Mouse (Mus musculus): ENCODE data around the gene Fcnb. TPM values are rescaled to one million over a fixed set of nuclear protein-coding genes. Genes with fewer than 3 reads are reported as not detected.

The Fcnb gene
- not detected for total RNA-seq (2021)
- long read RNA-seq, experiment 1: 0 reads
- long read RNA-seq, experiment 2: 0 reads

- intact Hi-C loops (cut with DNase I): no loop called here
- DNase-seq: no peak
Observed at GRCm38 (mm10) chr2:28084768-28085167, at the start of gene Fcnb. Fcnb (minus strand) TSS chr2:28084885.

GRCm38 (mm10) chr2:28133833-28134232 lies 49.1 kb upstream of the Fcnb start:
- intact Hi-C loops (cut with DNase I): no loop called here
- DNase-seq: no peak

DNA sequence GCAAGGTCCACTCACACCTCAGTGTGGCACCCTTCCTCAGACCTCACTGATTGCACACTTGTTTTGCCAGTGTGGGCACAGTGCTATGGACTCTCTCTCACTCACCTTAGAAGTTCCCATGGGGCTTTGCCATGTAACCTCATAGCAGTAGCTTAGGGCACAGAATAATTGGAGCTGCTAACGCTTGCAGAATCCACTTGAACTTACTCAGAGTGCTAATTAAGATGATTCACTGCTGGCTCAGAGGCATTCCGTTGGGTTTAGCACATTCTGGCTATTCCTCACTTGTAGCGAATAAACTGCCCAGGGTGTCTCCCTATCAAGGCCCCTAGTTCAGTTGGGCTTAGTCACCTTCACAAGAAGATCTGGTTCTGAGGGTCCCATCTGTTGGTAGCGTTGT lies 47.4 kb upstream of the Fcnb start:
- no peak for DNase-seq
- intact Hi-C loops (cut with DNase I): no loop called here

DNA sequence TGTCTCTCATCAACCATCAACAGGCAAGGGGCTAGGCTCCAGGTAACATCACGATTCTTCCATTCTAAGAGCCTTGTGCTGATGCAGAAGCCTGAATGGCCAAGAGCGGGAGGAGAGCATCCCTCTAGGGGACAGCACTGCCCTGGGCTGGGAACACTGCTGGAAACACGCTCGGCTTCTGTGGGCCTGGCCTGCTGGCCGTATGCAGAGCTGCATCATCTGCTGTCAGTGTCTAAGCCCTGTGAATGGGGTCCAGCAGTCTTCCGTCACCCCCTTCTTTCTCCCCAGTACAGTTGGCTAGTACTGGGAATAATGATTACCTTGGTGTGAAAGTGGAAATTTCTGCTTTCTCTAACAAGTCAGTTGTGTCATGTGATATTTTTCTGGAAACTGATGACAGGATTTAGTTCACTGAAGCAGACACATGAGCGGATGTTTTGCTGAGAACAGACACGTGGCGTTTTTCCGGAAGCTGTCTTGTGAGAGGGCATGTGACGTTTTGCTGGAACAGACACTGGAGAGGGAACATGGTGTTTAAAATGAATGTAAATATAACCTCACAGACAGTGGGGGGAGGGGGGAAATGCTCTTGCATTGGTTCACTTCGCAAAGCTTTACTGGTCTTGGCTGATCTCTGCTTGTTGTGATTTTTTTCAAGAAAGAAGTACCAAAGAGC lies 42.2 kb upstream of the Fcnb start:
- intact Hi-C loops (cut with DNase I): no loop called here
- peak; percentile 5 to 7 for DNase-seq

DNA sequence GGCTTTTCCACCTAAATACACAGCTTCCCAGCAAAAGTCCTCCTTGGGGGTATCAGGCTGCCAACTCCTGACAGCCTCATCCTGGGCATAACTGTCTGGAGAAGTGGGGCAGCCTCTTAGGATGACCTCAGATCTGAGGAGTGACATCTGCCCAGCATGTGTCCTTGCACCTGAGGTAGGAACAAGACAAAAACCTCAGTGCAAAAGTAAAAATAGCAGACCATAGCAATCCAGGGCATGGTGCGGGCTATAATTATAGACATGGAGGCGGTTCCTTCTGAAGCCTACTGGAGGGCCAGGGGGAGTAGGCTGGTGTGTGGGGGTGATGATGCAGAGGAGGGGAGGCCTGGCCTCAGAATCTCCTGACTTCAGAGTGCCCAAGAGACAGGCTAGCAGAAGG lies 39.2 kb upstream of the Fcnb start:
- intact Hi-C loops (cut with DNase I): no loop called here
- no peak for DNase-seq

- no peak for DNase-seq
- intact Hi-C loops (cut with DNase I): no loop called here
Observed at GRCm38 (mm10) chr2:28121309-28121708, 36.6 kb upstream of the Fcnb start.

DNA sequence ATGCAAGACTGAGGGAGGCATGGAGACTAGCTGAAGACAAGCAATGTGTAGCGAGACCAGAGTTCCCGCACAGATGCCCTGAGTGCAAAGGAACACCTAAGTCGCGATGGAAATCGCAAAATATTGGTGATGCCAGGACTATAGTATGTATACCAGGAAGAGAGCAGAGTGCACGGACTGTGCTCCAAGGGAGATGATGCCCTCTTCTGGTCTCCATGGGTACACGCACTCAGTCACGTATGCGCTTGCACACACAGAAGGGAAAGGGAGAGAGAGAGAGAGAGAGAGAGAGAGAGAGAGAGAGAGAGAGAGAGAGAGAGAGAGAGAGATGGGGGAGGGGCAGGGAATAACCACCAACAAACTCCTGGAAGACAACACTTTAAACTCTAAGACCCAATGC lies 35.7 kb upstream of the Fcnb start:
- intact Hi-C loops (cut with DNase I): no loop called here
- no peak for DNase-seq

- DNase-seq: no peak
- intact Hi-C loops (cut with DNase I): no loop called here
Observed at GRCm38 (mm10) chr2:28118518-28119116, 33.9 kb upstream of the Fcnb start.

- intact Hi-C loops (cut with DNase I): no loop called here
- DNase-seq: no peak
Observed at GRCm38 (mm10) chr2:28117490-28118308, 33.0 kb upstream of the Fcnb start.

DNA sequence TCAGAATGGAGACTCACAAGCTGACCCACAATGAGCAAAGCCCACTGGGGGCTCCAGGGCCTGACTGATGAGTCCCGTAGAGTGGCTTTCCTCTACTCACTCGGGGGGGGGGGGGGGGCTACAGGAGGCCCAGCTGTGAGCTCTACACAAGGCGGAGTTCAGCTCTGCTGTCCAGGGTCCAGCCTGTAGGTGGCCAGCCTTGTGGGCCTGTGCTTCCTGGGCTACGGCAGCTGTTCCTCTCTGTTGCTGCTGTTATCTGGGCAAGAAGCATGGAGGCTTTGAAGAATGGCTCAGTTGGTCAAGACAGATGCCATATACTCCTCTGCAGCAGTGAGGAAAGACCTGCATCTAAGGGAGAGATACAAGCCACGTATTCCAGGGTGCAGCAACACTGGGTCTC lies 24.1 kb upstream of the Fcnb start:
- DNase-seq: no peak
- intact Hi-C loops (cut with DNase I): no loop called here

- intact Hi-C loops (cut with DNase I): no loop called here
- no peak for DNase-seq
Observed at GRCm38 (mm10) chr2:28106002-28106401, 21.3 kb upstream of the Fcnb start.

GRCm38 (mm10) chr2:28103653-28104052 lies 19.0 kb upstream of the Fcnb start:
- no peak for DNase-seq
- intact Hi-C loops (cut with DNase I): no loop called here

- intact Hi-C loops (cut with DNase I): no loop called here
- DNase-seq: no peak
Observed at GRCm38 (mm10) chr2:28101892-28102291, 17.2 kb upstream of the Fcnb start.

GRCm38 (mm10) chr2:28100796-28101483 lies 16.3 kb upstream of the Fcnb start:
- intact Hi-C loops (cut with DNase I): no loop called here
- DNase-seq: no peak

DNA sequence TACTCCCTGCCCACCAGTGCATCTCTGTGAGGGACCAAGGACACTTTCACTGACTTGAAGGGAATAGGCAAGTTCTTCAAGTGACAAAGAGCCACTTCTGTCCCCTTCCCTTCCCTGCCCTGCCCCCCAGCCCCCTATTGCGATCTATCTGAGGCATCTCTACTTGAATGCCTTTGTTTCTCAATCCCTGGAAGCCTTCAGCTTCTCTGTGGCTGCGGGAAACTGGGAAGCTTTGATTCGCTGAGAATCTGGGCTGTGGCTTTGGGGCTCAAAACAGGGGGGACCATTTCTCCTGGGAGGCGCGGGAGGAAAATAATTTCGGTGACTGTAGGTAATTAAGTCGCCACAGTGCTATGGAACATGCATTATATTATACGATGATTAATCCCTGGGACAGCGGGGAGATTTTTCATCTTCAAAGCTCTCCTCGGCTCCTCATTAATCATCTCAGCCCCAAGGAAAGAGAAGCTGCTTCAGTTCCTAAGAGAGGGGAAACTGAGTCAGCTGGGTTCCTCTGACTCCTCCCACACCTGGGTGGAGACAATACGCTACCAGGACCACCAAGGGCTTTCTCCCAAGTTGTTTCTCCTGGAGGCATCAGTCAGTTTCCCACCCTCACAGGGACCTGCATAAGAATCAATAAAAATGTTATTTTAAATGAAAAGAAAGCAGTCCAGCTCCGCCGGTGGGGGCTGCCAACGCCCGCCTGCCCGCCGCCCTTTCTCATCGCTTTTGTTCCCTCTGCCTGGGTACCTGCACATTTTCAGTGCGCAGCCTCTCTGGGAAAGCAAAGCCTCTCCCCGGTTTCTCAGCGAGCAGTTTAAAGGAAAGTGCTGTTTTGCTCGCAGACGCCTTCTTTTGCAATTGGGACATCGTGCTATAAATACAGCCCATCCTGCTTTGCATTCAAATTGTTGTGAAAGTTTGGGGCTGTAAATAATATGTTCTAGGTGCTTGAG lies 14.1 kb upstream of the Fcnb start:
- intact Hi-C loops (cut with DNase I): no loop called here
- DNase-seq: no peak

- DNase-seq: no peak
- intact Hi-C loops (cut with DNase I): no loop called here
Observed at GRCm38 (mm10) chr2:28096751-28097309, 12.1 kb upstream of the Fcnb start.

GRCm38 (mm10) chr2:28092099-28092498 lies 7.4 kb upstream of the Fcnb start:
- intact Hi-C loops (cut with DNase I): no loop called here
- no peak for DNase-seq

GRCm38 (mm10) chr2:28091042-28091441 lies 6.4 kb upstream of the Fcnb start:
- intact Hi-C loops (cut with DNase I): no loop called here

DNA sequence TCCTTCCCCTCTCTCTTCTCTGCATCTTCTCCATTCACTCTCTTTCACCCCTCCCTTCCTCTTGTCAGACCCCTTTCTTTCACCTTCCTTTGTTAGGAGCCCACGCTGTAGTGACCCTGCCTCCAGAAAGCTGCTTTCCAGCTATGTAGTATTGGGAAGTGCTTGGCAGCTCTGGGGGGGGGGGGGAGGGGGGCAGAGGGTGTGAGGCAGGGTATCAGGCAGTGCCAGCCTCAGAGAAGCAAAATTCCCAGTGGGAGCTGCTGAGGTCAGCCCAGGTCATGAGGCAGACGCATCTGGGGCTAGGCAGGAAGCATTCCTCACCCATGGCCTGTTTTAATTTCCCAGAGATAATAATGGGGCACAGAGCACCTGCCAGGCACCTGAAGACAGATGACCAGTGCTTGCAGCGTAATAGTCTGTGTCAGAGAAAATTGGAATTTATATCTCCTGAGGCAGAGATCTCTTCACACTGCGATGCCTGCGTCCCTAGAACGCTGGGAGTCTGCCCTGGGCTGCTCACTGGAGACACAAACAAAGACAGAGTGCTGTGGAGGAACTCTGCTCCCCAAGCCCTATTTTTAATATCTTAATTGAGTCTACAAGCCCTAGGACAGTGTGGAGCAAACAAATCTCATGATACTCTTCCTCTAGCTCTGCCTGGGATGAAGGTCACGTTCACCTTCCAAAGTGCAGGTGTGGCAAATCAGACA lies 5.8 kb upstream of the Fcnb start:
- intact Hi-C loops (cut with DNase I): no loop called here
- no peak for DNase-seq

More at GRCm38 (mm10) chr2:28091042-28091441, 6.4 kb upstream of the Fcnb start:
- DNase-seq: no peak
